Mouse (Mus musculus) CH12.LX (cell line): ENCODE results near the gene Hist1h2an. TPM values are rescaled to one million over a fixed set of nuclear protein-coding genes. Genes with fewer than 3 reads are reported as not detected.
"Not testable (repeated sequence)": the region's sequence is repeated elsewhere in the genome, so short reads cannot be mapped to it uniquely, and the experiment has no call there.

ENCODE experiments used
- DNase-seq: peaks from one replicate; pipeline ENCODE4 v3.0.0-alpha.2; 2013; ENCODE audit errors: extremely low read depth
- H3K27ac ChIP-seq: 2 replicates; pipeline ENCODE4 v1.5.1; 2012; ENCODE audit warnings: low read depth, mild to moderate bottlenecking, control low read depth, moderate library complexity; ENCODE audit not compliant: insufficient read depth
- H3K27me3 ChIP-seq: replicated peaks from 2 replicates; pipeline ENCODE3; 2012; ENCODE audit warnings: inconsistent platforms
- H3K36me3 ChIP-seq, 2 experiments: replicated peaks in 1 of 2; 2 replicates each; pipeline versions ENCODE3 to v1.6.1; 2012; ENCODE audit warnings: inconsistent platforms in 1 of 2, low read length in 1 of 2, mild to moderate bottlenecking in 1 of 2, mixed read lengths in 1 of 2, moderate library complexity in 1 of 2; ENCODE audit not compliant: control insufficient read depth in 1 of 2, insufficient read depth in 1 of 2
- H3K4me1 ChIP-seq, 2 experiments: 2 replicates each; pipeline ENCODE4 v1.6.1; 2012; ENCODE audit warnings: inconsistent platforms in 1 of 2, moderate library complexity in 1 of 2; ENCODE audit not compliant: insufficient read depth in 2 of 2, control insufficient read depth in 1 of 2
- H3K4me2 ChIP-seq: 2 replicates; pipeline ENCODE4 v1.6.1; 2012; ENCODE audit warnings: low read depth, mild to moderate bottlenecking, control low read depth; ENCODE audit not compliant: poor library complexity, insufficient read depth, severe bottlenecking
- H3K4me3 ChIP-seq, 3 experiments: fragments of 150-350 bp in 1 of 3; sonication (generic) in 1 of 3; replicated peaks in 1 of 3; 2 replicates each; pipeline versions ENCODE3 to v1.5.1; 2011 to 2012; ENCODE audit warnings: low read depth in 2 of 3, low read length in 2 of 3, mild to moderate bottlenecking in 2 of 3, moderate library complexity in 2 of 3, control low read depth in 1 of 3, improper control_type of control experiment in 1 of 3, inconsistent platforms in 1 of 3, mixed read lengths in 1 of 3; ENCODE audit not compliant: poor library complexity in 1 of 3
- H3K79me2 ChIP-seq: replicated peaks from 2 replicates; pipeline ENCODE4 v1.6.1; 2012; ENCODE audit warnings: mild to moderate bottlenecking, moderate library complexity; ENCODE audit not compliant: control insufficient read depth, poor library complexity, insufficient read depth, severe bottlenecking; ENCODE audit errors: extremely low read depth
- H3K9ac ChIP-seq: 2 replicates; pipeline ENCODE4 v1.6.1; 2012; ENCODE audit warnings: low read depth, mild to moderate bottlenecking, control low read depth, moderate library complexity; ENCODE audit not compliant: insufficient read depth
- H3K9me3 ChIP-seq: replicated peaks from 2 replicates; pipeline ENCODE3; 2012; ENCODE audit warnings: low read length, inconsistent platforms, mixed read lengths
- CHD1 ChIP-seq: IDR thresholded peaks from 2 replicates; pipeline ENCODE4 v1.6.1; 2012; ENCODE audit warnings: low read depth, low read length, improper control_type of control experiment, inconsistent platforms
- CHD2 ChIP-seq: IDR thresholded peaks from 2 replicates; pipeline ENCODE4 v1.6.1; 2011; ENCODE audit warnings: low read length, improper control_type of control experiment
- E2F4 ChIP-seq: IDR thresholded peaks from 2 replicates; pipeline ENCODE4 v1.6.1; 2011; ENCODE audit warnings: low read depth, low read length, improper control_type of control experiment; ENCODE audit not compliant: insufficient replicate concordance
- ELF1 ChIP-seq: IDR thresholded peaks from 2 replicates; pipeline ENCODE4 v1.6.1; 2014; ENCODE audit warnings: low read depth, mild to moderate bottlenecking, inconsistent platforms, low read length, improper control_type of control experiment
- ETS1 ChIP-seq: conservative IDR thresholded peaks from 2 replicates; pipeline ENCODE4 v1.6.1; 2012; ENCODE audit warnings: low read depth, mild to moderate bottlenecking, inconsistent platforms, low read length, improper control_type of control experiment, moderate library complexity
- GABPA ChIP-seq: IDR thresholded peaks from 2 replicates; pipeline ENCODE4 v1.6.1; 2012; ENCODE audit warnings: low read depth, low read length, improper control_type of control experiment, inconsistent platforms; ENCODE audit not compliant: insufficient replicate concordance
- HCFC1 ChIP-seq: IDR thresholded peaks from 2 replicates; pipeline ENCODE4 v1.6.1; 2012; ENCODE audit warnings: low read depth, mild to moderate bottlenecking, inconsistent platforms, low read length, improper control_type of control experiment
- JUND ChIP-seq: conservative IDR thresholded peaks from 2 replicates; pipeline ENCODE4 v1.6.1; 2011; ENCODE audit warnings: low read depth, low read length, improper control_type of control experiment
- KAT2A ChIP-seq: IDR thresholded peaks from 2 replicates; pipeline ENCODE4 v1.6.1; 2012; ENCODE audit warnings: low read length, improper control_type of control experiment, inconsistent platforms; ENCODE audit not compliant: insufficient replicate concordance
- MAFK ChIP-seq: IDR thresholded peaks from 2 replicates; pipeline ENCODE4 v1.6.1; 2011; ENCODE audit warnings: low read length, improper control_type of control experiment; ENCODE audit not compliant: insufficient replicate concordance
- MAX ChIP-seq: IDR thresholded peaks from 2 replicates; pipeline ENCODE4 v1.6.1; 2011; ENCODE audit warnings: low read length, improper control_type of control experiment
- MAZ ChIP-seq: IDR thresholded peaks from 2 replicates; pipeline ENCODE4 v1.6.1; 2012; ENCODE audit warnings: low read depth, mild to moderate bottlenecking, inconsistent platforms, low read length, improper control_type of control experiment, moderate library complexity
- MEF2A ChIP-seq: IDR thresholded peaks from 2 replicates; pipeline ENCODE4 v1.6.1; 2014; ENCODE audit warnings: low read depth, mild to moderate bottlenecking, inconsistent platforms, low read length, improper control_type of control experiment, borderline replicate concordance
- MXI1 ChIP-seq: IDR thresholded peaks from 2 replicates; pipeline ENCODE4 v1.6.1; 2011; ENCODE audit warnings: mild to moderate bottlenecking, low read depth, low read length, improper control_type of control experiment
- MYC ChIP-seq: IDR thresholded peaks from 2 replicates; pipeline ENCODE4 v1.6.1; 2011; ENCODE audit warnings: low read depth, mild to moderate bottlenecking, improper control_type of control experiment, low read length
- NELFE ChIP-seq: IDR thresholded peaks from 2 replicates; pipeline ENCODE4 v1.6.1; 2011; ENCODE audit warnings: low read depth, low read length, improper control_type of control experiment
- NRF1 ChIP-seq: IDR thresholded peaks from 2 replicates; pipeline ENCODE4 v1.6.1; 2014; ENCODE audit warnings: low read depth, mild to moderate bottlenecking, inconsistent platforms, low read length, improper control_type of control experiment, moderate library complexity
- POLR2A ChIP-seq: IDR thresholded peaks from 2 replicates; pipeline ENCODE4 v1.6.1; 2011; ENCODE audit warnings: low read depth, mild to moderate bottlenecking, improper control_type of control experiment, low read length
- POLR2AphosphoS2 ChIP-seq: IDR thresholded peaks from 2 replicates; pipeline ENCODE4 v1.6.1; 2011; ENCODE audit warnings: low read depth, low read length, improper control_type of control experiment
- RCOR1 ChIP-seq: conservative IDR thresholded peaks from 2 replicates; pipeline ENCODE4 v1.6.1; 2012; ENCODE audit warnings: low read depth, mild to moderate bottlenecking, inconsistent platforms, low read length, improper control_type of control experiment
- SIN3A ChIP-seq: IDR thresholded peaks from 2 replicates; pipeline ENCODE4 v1.6.1; 2012; ENCODE audit warnings: low read length, improper control_type of control experiment, inconsistent platforms
- TBP ChIP-seq: conservative IDR thresholded peaks from 2 replicates; pipeline ENCODE4 v1.6.1; 2011; ENCODE audit warnings: low read depth, low read length, improper control_type of control experiment
- TCF12 ChIP-seq: IDR thresholded peaks from 2 replicates; pipeline ENCODE4 v1.6.1; 2014; ENCODE audit warnings: low read depth, mild to moderate bottlenecking, inconsistent platforms, low read length, improper control_type of control experiment
- UBTF ChIP-seq: IDR thresholded peaks from 2 replicates; pipeline ENCODE4 v1.6.1; 2012; ENCODE audit warnings: low read depth, mild to moderate bottlenecking, inconsistent platforms, low read length, improper control_type of control experiment, moderate library complexity
- USF2 ChIP-seq: conservative IDR thresholded peaks from 2 replicates; pipeline ENCODE4 v1.6.1; 2011; ENCODE audit warnings: low read depth, low read length, improper control_type of control experiment
- ZC3H11A ChIP-seq: IDR thresholded peaks from 2 replicates; pipeline ENCODE4 v1.6.1; 2012; ENCODE audit warnings: low read depth, mild to moderate bottlenecking, inconsistent platforms, low read length, improper control_type of control experiment
- ZMIZ1 ChIP-seq: IDR thresholded peaks from 2 replicates; pipeline ENCODE4 v1.6.1; 2012; ENCODE audit warnings: low read depth, mild to moderate bottlenecking, inconsistent platforms, low read length, improper control_type of control experiment
- ZNF384 ChIP-seq: IDR thresholded peaks from 2 replicates; pipeline ENCODE4 v1.6.1; 2012; ENCODE audit warnings: low read depth, low read length, improper control_type of control experiment, inconsistent platforms
- dilution Hi-C: fragments of 300-500 bp; cut with MboI; formaldehyde crosslinking; loops from 2 replicates; pipeline ENCODE4 v1.14.3; 2020; ENCODE audit warnings: low sequenced_read_pairs; ENCODE audit not compliant: extremely low pct_unique_long_range_greater_than_20kb, extremely low pct_ligation_motif_present
- in situ Hi-C: fragments of 300-500 bp; cut with MboI; formaldehyde crosslinking; loops from 3 replicates; pipeline ENCODE4 v1.14.3; 2019; ENCODE audit warnings: low sequenced_read_pairs, low pct_ligation_motif_present, low pct_unique_long_range_greater_than_20kb, mixed read lengths
- polyA plus RNA-seq: library from polyadenylated mRNA; unstranded; fragments of >175 nt; gene quantifications from 2 replicates; pipeline ENCODE4 v1.2.1, GENCODE M21; 2012; ENCODE audit warnings: low read depth; ENCODE audit not compliant: insufficient read length
- total RNA-seq, 2 experiments: library from RNA; depleted of rRNA; stranded (reverse); fragments of 300-350 nt in 1 of 2; fragments of >200 nt in 1 of 2; gene quantifications; 2 replicates each; pipeline ENCODE4 v1.2.3; 2012 to 2014

Hist1h2an gene
- total and polyA plus RNA-seq, 3 experiments: 4.7 to 792 (median 7.1) TPM

- DNase-seq: peak; percentile 97
- H3K27me3 ChIP-seq, H3K36me3 ChIP-seq, in situ Hi-C loops, dilution Hi-C loops, H3K79me2 ChIP-seq, H3K9me3 ChIP-seq: not testable (repeated sequence)
- TF ChIP-seq TCF12 (peak; percentile 98), SIN3A (peak; percentile 68), MEF2A (peak; percentile 58; the same call in 1 of the 2 replicates), E2F4 (peak; percentile 71; the same call in 1 of the 2 replicates), JUND (peak; percentile 50; the same call in 1 of the 2 replicates), UBTF (peak; percentile 51; the same call in 1 of the 2 replicates), MXI1 (peak; percentile 70), RCOR1 (peak; percentile 74; the same call in 1 of the 2 replicates), ZMIZ1 (peak; percentile 76), NELFE (peak; percentile 77), TBP (peak; percentile 99), POLR2A (peak; percentile 70; the same call in 1 of the 2 replicates), NRF1 (peak; percentile 39), CHD2 (peak; percentile 96), POLR2AphosphoS2 (peak; percentile 5; the same call in 1 of the 2 replicates), HCFC1 (peak; percentile 57), MYC (peak; percentile 39)
- H3K4me1 ChIP-seq: peaks cover 0 to 26% of the 10 kb centered on the region in 2 experiments; a peak in 2 of 4 replicates
- peak within 1 kb of the TSS; percentile 92 for H3K9ac ChIP-seq
- H3K27ac ChIP-seq: peak within 1 kb of the TSS; percentile 98
- peak within 1 kb of the TSS; percentile 82 for H3K4me2 ChIP-seq
- peak within 1 kb of the TSS; percentile 17 to 38 (median 36) for H3K4me3 ChIP-seq
Observed at GRCm38 (mm10) chr13:21753524-21754285, 33.3 kb downstream of the Hist1h2an start, which contains the start of the genes Hist1h2ak and Hist1h2bn. Gene Hist1h2ak, minus strand, starts transcription at chr13:21753827. Gene Hist1h2bn, plus strand, starts transcription at chr13:21754123.

DNA sequence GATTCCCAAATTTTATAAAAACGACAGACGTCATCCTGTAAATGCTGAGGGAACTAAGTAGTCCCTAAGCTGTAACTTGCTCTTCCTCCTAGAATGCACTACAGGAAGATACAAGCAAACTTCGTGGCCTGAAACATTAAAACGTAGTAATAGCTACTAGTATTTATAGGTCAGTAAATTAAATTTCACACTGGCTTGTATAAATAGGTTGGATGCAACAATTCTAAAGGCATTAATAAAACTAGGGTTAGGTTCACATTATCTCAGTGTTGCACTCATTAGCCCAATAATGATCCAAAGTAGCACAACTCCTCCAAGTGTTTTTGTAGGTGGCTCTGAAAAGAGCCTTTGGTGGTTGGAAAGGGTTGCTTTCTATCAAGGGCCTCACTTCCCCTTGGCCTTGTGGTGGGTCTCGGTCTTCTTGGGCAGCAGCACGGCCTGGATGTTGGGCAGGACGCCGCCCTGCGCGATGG lies 33.9 kb downstream of the Hist1h2an start:
- H3K4me2 ChIP-seq: peak overlapping the region; percentile 82
- H3K79me2 ChIP-seq: no peaks in the 10 kb centered on the region
- H3K36me3 ChIP-seq: no peaks in the 10 kb centered on the region
- H3K27ac ChIP-seq: peak overlapping the region; percentile 98
- H3K9ac ChIP-seq: peak overlapping the region; percentile 92
- DNase-seq: peak; percentile 67
- H3K4me1 ChIP-seq: peaks cover 0 to 26% of the 10 kb centered on the region in 2 experiments; a peak in 2 of 4 replicates
- peak overlapping the region; percentile 3 to 36 (median 36) for H3K4me3 ChIP-seq
- in situ Hi-C loops (no loop called here), dilution Hi-C loops (no loop called here)
- H3K9me3 ChIP-seq: no peaks in the 10 kb centered on the region
- H3K27me3 ChIP-seq: no peaks in the 10 kb centered on the region
- TF ChIP-seq ZC3H11A (no peak), MAX (peak; percentile 34; the same call in 1 of the 2 replicates), GABPA (no peak), USF2 (no peak), TBP (no peak), RCOR1 (peak; percentile 78), POLR2AphosphoS2 (peak; percentile 99), MEF2A (no peak), KAT2A (no peak), ETS1 (peak; percentile 39; the same call in 1 of the 2 replicates), TCF12 (no peak), ZMIZ1 (peak; percentile 98), POLR2A (peak; percentile 79), MYC (peak; percentile 63; the same call in 1 of the 2 replicates), MAFK (no peak), CHD2 (peak; percentile 74), ZNF384 (peak; percentile 46), CHD1 (peak; percentile 96), ELF1 (no peak), MAZ (no peak), SIN3A (peak; percentile 86; the same call in 1 of the 2 replicates)
